Mouse (Mus musculus) lung, postnatal 14 days (tissue): ENCODE data around the gene Ak2.

Source experiments
- DNase-seq: peaks from one replicate; pipeline ENCODE4 v3.0.0; 2021

The Ak2 gene

DNA sequence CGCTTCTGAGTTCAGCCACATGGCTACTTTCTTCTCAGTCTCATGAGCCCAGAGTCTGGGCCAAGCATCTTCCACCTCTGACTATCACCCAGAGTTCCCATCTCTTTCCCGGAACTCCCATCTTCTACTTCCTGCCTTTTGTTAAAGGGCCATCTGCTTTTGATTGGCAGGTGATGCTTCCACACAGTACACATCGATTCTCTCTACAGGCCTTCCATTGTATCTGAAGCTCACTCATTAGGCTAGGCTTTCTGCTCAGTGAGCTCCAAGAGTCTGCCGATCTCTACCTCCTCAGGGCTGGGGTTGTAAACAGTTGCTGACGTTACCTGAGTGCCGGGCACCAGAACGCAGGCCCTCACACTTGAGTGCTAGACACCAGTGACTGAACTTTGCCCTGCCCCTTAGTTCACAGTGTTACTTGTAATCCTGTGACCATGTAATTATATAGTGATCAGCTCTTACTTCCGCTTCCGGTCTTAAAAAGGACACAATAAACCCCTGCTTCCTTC, at the start of gene Ak2:
Gene Ak2, plus strand, starts transcription at position 459 of the 509 bp plus-strand sequence.
- no peak for DNase-seq

DNA sequence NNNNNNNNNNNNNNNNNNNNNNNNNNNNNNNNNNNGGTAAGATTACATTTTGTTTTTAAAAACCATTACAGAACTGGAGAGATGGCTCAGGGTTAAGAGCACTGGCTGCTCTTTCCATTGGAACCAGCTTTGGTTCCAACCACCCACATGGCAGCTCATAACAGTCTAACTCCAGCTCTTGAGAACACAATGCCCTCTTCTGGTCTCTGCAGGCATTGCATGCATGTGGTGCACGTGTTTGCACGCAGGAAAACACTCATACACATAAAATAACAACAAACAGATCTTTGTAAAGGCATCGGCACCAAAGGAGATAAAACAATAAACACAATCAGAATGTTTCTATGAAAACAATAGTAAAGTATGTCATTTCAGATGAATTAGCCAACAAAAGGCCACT, 49.4 kb upstream of the Ak2 start:
- DNase-seq: no peak

DNA sequence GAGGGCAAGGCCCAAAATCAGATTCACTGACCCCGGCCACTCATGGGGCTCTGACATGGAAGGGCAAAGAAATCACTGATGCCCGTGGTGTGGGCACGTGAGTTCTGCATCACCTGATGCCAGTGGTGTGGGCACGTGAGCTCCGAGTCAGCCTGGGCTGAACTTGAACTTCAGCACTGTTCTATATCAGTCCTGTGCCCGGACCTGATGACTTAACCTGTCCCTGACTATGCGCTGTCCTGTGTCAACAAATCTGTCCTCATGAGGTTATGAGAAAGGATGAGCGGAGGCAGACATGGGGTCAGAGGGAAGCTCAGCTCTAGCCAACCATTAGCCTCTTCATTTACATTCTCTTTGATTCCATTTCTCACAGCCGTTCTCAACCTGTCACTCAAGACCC, 45.0 kb upstream of the Ak2 start:
- DNase-seq: no peak

DNA sequence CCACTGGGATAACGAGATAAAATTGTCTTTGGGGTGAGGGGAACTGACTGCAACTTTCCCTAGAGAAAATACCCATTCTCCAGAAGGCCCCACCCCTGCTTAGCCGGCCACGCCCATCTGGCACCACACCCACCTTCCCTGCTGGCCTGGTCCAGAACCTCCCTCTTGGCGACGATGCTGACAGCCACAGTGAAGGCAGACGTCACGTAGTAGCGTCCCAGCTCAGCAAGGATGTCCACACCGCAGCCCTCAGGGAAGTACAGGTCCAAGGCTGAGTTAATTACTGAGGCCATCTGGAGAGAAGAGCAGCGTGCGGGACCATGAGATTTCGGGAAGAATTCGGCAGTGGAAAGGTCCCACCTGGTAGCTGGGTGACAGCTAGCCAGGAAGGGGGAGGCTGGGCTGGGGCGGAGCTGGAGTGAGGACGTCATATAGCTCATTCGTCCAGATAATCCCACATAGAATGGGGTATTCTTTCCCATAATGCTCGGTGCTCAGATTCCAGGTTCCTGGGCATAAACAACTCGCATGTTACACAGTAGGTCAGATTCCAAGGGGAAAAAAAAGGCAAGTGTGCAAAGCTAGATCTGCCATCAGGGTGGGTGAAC, 44.3 kb upstream of the Ak2 start:
- DNase-seq: no peak

DNA sequence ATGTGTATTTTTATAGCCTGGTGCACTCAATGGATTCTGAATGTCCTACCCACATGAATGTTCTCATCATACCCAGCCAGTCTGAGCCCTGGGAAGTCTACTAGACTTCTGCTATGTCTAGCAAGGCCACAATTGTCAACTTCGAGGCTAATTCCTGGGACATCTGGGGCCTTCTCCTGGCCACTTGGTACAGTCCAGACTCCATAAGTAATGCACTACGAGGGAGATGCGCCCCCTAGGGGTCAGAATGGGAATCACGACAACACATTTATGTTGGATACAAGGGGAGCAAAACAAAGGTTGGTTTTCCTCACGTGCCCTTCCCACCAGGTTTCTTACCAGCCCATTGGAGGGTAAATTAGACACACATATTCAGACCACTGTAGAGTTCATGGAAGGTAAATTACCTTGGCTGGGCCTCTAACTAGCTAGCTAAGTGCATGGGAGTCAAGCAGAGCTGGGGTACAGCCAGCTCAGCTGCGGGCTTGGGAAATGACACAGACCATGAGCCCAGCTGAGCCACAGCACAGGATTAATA, 43.6 kb upstream of the Ak2 start:
- peak; percentile 68 for DNase-seq

DNA sequence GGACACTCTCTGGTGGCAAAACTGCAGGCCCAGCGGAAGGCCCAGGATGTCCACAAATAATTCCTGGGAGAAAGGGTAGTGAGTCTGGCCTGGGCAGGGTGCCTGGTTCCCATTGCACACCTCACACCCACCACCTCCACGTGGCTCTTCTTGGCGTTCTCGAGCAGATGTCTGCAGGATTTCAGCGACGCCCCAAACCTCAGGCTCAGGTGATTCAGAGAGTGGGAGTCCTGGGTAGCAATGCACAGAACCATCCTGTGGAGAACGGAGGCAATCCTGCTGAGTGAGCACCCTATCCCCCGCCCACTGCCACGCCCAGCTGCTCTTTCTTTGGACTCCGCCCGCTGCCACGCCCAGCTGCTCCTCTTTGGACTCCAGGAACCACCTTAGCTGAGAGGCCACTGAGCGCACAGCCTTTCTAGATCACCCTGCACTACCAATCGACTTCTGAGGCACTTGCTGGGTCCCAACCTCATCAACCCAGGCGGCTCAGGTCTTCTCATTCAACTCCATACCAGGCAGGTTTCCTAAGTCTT, 42.2 kb upstream of the Ak2 start:
- no peak for DNase-seq

DNA sequence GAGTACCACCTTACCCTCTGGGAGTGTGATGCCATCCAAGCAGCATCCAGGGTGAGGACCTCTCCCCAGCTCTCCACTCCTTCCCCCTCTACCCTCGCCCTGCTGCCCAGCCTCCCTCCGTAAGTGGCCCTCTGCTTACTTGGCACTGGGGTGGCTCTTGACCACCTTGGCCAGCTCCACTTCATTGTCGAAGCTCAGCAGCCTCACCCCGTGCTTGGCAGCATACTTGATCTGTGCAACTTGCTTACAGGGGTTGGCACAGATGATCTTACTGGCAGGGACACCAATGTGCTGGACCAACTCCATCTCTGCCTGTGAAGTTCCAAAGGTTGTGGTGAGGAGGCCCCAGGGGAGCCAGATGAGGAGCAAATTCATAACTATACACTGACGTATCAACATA, 41.3 kb upstream of the Ak2 start:
- DNase-seq: no peak

DNA sequence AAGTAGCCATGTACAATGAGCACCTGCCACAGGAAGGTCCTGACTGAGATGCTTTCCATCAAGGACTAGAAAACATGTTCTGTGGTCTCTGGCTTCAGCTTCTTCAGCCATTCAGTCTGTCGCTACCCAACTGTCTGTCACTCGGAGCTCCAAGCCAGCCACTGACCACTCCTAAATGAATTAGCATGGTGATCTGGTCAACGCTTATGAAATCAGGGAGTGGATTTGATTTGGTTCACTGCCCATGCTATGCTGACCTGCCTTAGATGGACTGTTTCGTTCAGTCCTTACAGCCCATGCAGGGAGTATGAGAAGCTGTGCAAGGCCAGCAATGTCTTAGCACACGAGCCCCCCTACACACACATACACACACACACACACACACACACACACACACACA, 37.9 kb upstream of the Ak2 start:
- no peak for DNase-seq

DNA sequence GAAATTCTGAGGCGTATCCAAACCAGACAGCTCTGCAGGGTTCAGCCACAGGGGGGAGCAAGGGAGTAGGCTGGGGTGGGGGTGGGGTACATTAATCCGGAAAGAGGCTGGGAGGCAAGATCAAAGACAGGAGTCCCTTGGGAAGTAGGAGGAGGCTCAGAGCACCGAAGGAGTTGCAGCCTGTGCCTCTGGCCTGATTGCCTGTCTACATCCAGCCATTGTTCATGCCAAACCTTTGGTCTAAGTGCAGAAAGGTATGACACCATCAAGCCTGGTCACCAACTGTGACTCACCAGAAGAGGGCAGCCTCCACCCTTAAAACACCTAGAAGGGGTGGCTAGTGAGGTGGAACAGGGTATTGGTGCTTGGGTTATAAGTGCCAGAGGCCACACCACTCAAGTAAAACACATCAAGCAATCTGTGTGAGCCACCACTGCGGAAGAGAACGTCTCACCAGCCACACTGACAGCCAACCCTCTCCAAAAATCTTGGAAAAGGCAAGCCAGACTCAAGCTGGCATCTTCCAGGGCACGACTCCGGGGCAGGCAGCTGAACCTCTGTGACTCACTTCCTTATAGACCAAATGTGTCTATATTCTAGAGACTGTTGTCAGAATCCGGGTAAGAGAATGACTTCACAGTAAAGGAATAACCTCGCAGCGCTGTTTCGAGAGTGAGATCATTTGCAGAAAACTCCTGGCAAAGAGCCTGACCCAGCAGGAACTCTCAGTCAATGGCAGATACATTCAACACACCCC, 34.4 kb upstream of the Ak2 start:
- peak; percentile 59 for DNase-seq

DNA sequence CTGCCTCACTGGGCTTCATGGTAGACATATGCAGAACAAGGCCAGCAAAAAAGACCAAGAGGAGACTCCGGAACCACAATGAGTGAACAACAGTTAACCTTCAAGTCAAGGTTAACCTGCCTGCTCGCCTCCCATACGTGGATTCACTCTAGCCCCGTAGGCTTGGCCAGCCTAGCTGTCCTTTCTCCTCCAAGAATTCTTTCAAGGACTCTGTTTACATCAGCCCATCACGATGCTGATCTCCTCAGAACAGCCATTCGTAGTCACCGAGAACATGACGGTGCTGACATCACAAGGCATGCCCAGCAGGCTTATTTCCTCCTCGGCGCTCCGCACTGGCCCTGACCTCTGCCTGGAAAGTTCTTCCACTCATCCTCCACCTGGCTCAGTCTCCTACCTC, 33.6 kb upstream of the Ak2 start:
- no peak for DNase-seq

DNA sequence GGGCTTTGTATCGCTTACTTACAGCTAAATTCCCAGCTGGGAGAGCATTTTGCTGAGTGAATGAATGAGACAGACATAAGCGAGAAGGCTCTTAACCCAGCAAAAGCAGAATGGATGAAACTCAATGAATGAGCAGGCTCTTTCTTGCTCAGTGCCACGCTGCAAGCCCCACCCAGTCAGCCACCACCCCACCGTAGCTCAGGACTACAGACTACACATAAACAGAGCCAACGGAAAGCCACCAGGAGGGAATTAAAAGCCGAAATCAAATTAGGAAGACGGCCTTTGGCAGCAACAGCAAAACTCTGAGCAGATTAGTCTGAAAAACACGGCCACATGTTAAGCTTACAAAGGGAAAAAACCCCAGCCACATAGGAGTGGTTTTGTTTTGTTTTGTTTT, 32.9 kb upstream of the Ak2 start:
- DNase-seq: no peak

DNA sequence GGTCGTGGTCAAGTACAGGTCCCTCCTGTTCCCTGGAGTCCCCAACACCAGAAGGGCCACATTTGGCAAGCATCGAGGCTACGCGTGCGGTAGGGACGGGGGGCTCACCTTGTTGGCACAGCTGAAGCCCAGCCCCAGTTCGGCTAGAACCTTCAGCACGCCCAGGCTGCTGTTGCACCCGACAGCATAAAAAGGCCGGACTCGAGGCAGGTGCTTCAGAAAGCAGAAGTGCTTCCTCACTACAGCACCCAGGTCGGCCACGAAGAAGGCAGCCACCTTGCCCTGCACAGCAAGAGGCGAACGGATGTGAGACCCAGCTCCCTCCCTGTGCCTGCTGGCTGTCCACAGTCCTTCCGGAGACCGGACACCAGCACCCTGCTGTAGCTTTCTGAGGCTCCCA, 32.1 kb upstream of the Ak2 start:
- DNase-seq: no peak

DNA sequence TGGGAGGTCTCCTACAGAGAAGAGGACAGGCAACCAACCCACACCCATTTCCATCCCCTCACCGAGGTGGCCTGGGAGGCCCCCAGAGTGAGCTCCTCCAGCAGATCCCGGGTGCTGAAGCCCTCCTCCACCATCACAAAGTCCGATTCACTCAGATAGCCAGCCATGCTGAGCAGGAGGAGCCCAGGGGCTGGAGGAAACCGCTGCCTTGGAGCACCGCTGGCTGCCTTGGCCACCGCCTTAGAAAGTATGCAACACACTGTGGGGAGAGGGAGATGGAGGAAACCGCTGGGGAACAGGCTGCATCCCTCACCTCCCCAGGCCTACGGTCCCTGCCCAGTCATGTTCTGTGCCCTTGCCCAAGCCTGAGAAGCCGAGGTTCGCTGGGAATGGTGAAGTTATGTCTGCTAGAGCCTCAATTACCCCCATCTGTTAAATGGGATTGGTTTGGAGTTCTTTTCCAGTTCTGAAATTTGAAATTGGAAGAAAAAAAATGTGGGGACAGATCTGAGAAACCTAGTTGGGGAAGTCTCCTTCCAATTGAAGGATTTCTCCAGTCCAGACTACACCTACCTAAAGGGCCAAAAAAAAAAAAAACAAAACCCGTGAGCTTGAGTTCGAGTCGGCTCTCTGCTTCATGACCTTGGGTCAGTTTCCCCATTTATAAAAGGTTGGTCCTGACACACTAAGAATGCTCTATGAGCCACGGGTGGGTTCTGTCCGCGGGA, 30.3 kb upstream of the Ak2 start:
- no peak for DNase-seq

DNA sequence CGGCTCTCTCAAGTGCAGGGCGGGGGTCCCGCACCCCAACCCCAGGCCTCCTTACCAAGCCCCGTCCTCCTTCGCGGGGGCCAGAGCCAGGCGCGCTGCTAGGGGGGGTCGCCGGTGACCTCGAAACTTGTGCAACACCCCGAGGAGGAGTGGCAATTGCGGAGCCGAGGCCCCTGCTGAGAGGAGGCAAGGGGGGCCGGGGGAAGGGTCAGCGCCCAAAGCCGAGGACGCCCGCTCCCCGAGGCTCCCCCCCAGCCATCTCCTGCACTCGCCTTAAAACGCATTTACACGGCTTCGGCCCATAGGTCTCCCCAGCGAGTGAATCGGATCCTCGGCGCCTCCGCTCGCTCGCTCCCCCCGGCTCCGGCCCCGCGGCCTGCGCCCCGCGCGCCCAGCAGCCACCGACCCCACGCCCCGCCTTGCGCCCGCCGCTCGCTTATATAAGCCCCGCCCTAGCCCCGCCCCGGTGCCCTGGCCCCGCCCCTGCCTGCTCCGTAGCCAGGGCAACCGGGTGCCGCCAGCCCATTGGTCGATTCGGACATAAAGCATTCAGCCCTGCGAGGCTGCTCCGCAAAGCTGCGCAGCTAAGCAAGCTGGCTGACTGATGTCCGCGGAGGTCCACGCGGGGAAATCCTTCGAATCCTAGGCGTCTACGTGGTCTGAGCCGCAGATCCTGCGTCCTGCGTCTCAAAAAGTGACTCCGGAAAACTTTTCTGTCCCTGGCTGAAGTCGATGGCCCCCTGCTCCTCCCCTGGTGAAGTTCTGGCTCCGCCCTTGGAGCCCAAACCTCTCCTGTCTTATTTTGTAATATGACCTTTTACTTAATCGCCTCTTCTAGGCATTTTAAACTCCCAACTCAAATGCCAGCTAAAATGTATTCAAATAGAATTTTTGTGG, 29.5 kb upstream of the Ak2 start, which contains the start of gene Azin2:
Gene Azin2, minus strand, starts transcription at position 414 of the 897 bp plus-strand sequence.
- peak; percentile 92 for DNase-seq

DNA sequence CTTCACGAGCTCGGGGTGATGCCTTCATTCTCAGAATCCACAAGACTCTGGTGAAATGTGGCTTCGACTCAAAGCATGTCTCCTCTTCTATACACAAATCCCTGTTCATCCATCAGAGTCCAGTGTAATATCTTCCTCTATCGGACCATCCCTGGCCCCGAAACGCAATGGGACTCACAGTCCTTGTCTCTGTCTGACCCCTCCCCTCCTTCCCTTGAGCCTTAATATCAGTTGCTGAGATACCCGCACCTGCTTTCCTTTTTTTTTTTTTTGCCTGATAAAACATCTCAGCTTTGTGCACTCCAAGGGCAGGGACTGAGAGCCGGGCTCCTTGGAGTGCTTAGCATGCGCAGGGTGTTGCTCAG, 28.9 kb upstream of the Ak2 start:
- DNase-seq: no peak

DNA sequence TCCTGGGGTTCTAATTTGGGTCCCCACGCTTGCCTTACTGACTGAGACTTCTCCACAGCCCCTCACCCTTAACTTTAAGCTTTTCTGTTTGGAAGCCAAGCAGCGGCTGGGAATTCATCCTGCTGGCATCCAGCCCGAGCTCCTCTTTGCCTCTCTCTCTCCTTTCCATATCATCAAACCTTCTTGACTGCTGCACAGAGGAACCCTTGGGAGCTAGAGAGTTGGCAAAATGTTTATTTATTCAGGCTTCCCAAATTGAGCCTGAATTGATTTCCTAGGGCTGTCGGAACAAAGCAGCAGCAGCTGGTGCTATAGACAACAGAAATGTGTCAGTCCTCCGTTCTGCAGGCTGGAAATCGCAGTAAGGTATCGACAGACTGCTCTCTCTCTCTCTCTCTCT, 25.0 kb upstream of the Ak2 start:
- DNase-seq: no peak

DNA sequence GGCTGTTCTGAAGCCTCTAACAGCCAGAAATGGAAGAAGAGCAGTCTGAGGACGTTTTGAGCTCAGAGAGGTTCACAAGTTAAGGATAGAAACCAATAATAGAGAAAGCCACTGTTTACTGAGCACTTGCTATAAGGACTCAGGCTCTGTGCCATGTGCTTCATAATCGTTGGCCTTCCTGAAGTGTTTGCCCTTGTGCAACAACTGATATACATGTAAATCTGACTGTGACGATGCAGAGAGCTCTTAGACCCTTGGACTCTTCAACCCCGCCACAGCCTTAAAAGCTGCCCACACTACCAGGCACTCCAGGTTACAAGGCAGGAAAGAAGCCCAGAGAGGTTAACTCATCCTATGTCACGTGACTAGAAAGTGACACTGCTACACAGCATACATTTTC, 22.7 kb upstream of the Ak2 start:
- DNase-seq: peak; percentile 71

DNA sequence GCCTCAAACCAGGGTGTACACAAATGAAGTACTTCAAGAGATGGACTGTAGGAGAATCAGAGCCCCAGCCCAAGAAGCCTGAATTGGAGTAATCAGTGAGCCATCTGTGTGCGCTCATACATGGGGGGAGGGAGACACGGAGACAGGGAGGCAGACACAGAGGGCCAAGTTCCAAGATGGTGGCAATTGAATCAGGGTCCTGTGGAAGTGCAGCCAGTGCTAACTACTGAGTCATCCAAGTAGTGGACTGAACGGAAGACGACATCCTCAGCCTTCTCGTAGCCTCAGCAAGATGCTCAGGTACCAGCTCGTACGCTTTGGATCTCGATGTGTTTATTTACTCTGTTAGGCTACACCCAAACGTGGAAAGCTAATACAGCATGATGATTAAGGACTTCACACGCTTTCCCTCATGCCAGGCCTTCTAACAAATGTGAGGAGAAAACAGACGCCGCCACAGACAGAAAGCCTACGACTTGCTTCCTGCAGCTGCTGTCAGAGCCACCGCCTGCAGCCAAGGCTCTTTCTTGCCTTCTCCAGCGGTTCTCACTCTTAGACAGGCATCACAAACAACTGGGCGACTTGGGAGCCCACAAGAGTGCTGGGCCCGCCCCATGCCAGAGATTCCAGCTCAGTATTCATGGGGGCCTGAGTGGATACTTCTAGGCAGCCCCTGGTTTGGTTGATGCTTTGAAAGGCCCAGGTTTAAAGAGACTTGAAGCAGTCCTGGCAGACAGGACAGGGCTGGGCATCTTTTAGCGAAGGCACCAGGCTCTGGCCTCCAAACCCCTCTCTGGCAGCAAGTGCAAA, 21.9 kb upstream of the Ak2 start:
- no peak for DNase-seq

DNA sequence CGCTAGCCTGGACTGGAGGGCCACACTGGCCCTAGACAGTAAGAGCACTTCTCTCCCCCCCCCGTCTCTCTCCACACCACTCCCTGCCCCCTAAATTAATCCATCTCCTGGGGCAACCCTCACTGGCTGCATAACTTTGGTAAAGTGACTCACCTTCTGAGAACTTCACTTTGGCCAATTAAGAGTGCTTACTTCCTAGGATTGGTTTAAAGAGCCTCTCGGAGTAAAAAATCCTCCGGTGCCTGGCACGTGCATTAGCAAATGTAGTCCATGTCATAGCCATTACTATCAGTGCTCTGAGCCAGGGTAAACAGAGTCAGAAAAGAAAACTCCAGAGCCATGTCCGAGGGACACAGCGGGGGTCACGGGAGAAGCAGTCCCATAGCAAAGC, 21.3 kb upstream of the Ak2 start:
- no peak for DNase-seq

DNA sequence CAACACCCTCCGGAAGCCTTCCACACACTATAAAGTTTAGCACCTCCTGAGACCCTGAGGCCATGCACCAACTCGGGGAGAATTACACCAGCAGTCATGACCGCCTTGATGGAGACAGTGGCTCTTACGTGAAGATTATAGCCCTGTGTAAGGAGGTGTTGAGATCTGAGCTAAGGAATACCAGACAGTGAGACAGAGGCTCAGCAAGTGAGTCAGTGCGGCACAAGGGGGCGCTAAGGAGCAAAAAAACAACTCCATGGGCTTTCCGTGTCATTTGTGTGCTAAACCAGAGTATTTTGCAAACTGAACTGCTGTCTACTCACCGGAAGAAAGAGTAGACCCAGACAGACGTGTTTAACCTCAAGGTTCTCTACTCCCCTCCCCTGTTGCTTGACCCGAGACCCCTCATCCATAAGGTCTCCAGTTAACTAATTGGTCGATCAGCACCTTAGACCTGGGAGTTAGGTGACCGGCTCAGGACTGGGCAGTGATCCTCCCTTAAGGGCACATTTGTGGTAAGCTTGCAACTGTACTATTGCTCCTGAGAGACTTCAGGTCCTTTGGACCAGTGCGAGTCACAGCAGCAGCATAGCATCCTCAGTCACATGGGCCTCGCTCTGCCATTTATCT, 20.6 kb upstream of the Ak2 start:
- peak; percentile 90 for DNase-seq

DNA sequence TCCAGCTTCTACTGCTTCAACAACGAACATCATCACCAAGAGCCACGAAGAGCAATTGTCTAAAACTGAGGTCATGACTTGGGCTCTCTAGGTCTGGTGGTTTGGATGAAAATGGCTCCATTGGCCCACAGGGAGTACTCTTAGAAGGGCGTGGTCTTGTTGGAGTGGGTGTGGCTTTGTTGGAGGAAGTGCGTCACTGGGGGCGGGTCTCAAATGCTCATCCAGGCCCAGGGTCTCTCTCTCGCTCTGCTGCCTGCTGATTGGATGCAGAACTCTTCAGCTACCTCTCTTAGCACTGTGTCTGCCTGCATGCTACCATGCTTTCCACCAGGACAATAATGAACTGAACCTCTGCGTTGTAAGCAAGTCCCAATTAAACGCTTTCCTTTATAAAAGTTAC, 17.1 kb upstream of the Ak2 start:
- no peak for DNase-seq
